In the genomic region with DNA sequence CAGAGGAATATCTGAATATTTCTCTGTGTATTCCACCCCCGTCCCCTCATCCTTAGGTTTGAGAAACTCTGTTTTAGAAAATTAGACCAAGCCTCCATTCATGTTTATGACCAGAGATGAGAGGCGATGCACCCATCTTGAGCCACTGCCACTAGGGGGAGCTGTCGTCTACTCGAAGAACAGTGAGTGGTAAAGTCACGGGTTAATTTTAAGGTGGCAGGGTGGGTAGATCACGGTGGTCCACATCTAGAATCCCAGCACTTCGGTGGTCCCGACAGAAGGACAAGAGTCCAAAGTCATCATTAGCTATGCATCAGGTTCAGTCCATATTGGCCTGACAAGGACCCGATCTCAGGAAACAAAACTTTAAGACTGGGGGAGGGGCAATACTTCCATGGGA, we compare ENCODE assay signal across 8 mouse cellular contexts. TPM values are rescaled to one million over a fixed set of nuclear protein-coding genes. Genes with fewer than 3 reads are reported as not detected.
DNase-seq lines count a peak whose midpoint lies in the region; ATAC-seq and TF ChIP-seq lines count a peak whose summit lies in the region.
"Had no signal": no experiment of that assay in that cellular context is flagged by ENCODE, and none has a peak within 500 bp of the region (broad histone marks: within the 10 kb centered on the region; RNA-seq: fewer than 3 reads in every experiment).

No protein-coding gene starts in this region.

- 13% methylated on average over 9 of the region's 9 CpGs for WGBS in forebrain, postnatal 0 days
- 13% methylated on average over 9 of the region's 9 CpGs for WGBS in lung, embryonic 16.5 days

- no peak overlapping the region for H3K4me3 ChIP-seq in ES-Bruce4 (ENCODE audit: low read depth, low read length)
- no peak overlapping the region for H3K4me3 ChIP-seq in forebrain, postnatal 0 days (ENCODE audit: low read depth, low read length)
- no peak overlapping the region for H3K4me3 ChIP-seq in lung, embryonic 16.5 days (ENCODE audit: low read length)
- H3K4me3 ChIP-seq: heart, embryonic 15.5 days had no signal

- ATAC-seq in forebrain, postnatal 0 days, result no peak
- ATAC-seq in lung, embryonic 16.5 days (ENCODE audit: low read depth), result 0 out of 2 replicates have a peak, but pooled peaks have one; percentile 26

- no peak overlapping the region for H3K27ac ChIP-seq in ES-Bruce4 (ENCODE audit: insufficient read depth, low read length)
- no peak overlapping the region for H3K27ac ChIP-seq in forebrain, postnatal 0 days (ENCODE audit: low read depth, low read length)
- H3K27ac ChIP-seq in lung, embryonic 16.5 days (ENCODE audit: low read length), result no peak overlapping the region
- H3K27ac ChIP-seq: heart, embryonic 15.5 days had no signal

- no peak overlapping the region for H3K4me2 ChIP-seq in forebrain, postnatal 0 days (ENCODE audit: low read depth)
- no peak overlapping the region for H3K4me2 ChIP-seq in lung, embryonic 16.5 days (ENCODE audit: low read depth, low read length)
- H3K4me2 ChIP-seq: heart, embryonic 15.5 days had no signal

- H3K36me3 ChIP-seq in ES-Bruce4 (ENCODE audit: control insufficient read depth, insufficient read depth, low read length, poor library complexity, severe bottlenecking), result no peaks in the 10 kb centered on the region
- H3K36me3 ChIP-seq in forebrain, postnatal 0 days (ENCODE audit: insufficient read depth), result no peaks in the 10 kb centered on the region
- no peaks in the 10 kb centered on the region for H3K36me3 ChIP-seq in lung, embryonic 16.5 days (ENCODE audit: control insufficient read depth, insufficient read depth, low read length)
- H3K36me3 ChIP-seq: heart, embryonic 15.5 days had no signal

- DNase-seq in A20 (ENCODE audit: low read depth, low spot score), result peak; percentile 62
- peak; percentile 53 to 71 for DNase-seq in cerebellum, adult 18-20 months
- DNase-seq in forebrain, postnatal 0 days, result peak; percentile 43
- peak; percentile 63 for DNase-seq in kidney, postnatal 14 days
- DNase-seq in right cerebral cortex, postnatal 25 days, result peak; percentile 43

- H3K9ac ChIP-seq in ES-Bruce4 (ENCODE audit: low read depth, poor library complexity, severe bottlenecking), result no peak overlapping the region
- H3K9ac ChIP-seq in forebrain, postnatal 0 days, result no peak overlapping the region
- no peak overlapping the region for H3K9ac ChIP-seq in lung, embryonic 16.5 days (ENCODE audit: low read length)
- H3K9ac ChIP-seq: heart, embryonic 15.5 days had no signal

- no peak for TF ChIP-seq EP300 in ES-Bruce4 (IDR thresholded peaks at IDR 0.05; ENCODE audit: insufficient read depth, low read depth, low read length)

- no peaks in the 10 kb centered on the region for H3K9me3 ChIP-seq in ES-Bruce4 (replicated peaks; ENCODE audit: control insufficient read depth, insufficient read depth, low read length, poor library complexity, severe bottlenecking)
- H3K9me3 ChIP-seq in forebrain, postnatal 0 days (ENCODE audit: low read length), result no peaks in the 10 kb centered on the region
- H3K9me3 ChIP-seq in lung, embryonic 16.5 days (ENCODE audit: control insufficient read depth, low read length), result no peaks in the 10 kb centered on the region
- H3K9me3 ChIP-seq: heart, embryonic 15.5 days had no signal

- TF ChIP-seq POLR2A in ES-Bruce4 (IDR thresholded peaks at IDR 0.05; ENCODE audit: insufficient read depth, low read length), result no peak

- no peaks in the 10 kb centered on the region for H3K4me1 ChIP-seq in ES-Bruce4 (ENCODE audit: control insufficient read depth, insufficient read depth, low read length)
- no peaks in the 10 kb centered on the region for H3K4me1 ChIP-seq in forebrain, postnatal 0 days (ENCODE audit: insufficient read depth)
- no peaks in the 10 kb centered on the region for H3K4me1 ChIP-seq in lung, embryonic 16.5 days (replicated peaks; ENCODE audit: control insufficient read depth, insufficient read depth, low read length)
- H3K4me1 ChIP-seq: heart, embryonic 15.5 days had no signal

- TF ChIP-seq CTCF in ES-Bruce4 (IDR thresholded peaks at IDR 0.05; ENCODE audit: low read depth, low read length), result peak; percentile 89
- TF ChIP-seq CTCF in forebrain, postnatal 0 days (IDR thresholded peaks at IDR 0.05; ENCODE audit: low read depth), result peak; percentile 75

- H3K27me3 ChIP-seq in ES-Bruce4 (ENCODE audit: control insufficient read depth, insufficient read depth, low read length, poor library complexity, severe bottlenecking), result no peaks in the 10 kb centered on the region
- no peaks in the 10 kb centered on the region for H3K27me3 ChIP-seq in forebrain, postnatal 0 days (ENCODE audit: insufficient read depth, low read length)
- H3K27me3 ChIP-seq in lung, embryonic 16.5 days (ENCODE audit: control insufficient read depth, insufficient read depth, low read depth, low read length), result no peaks in the 10 kb centered on the region; the same call in 1 of the 2 replicates

RNA-seq across cellular contexts. Expression of a gene that starts 17.2 kb away (rescaled TPM):
- polyA plus RNA-seq in ES-Bruce4 (2011; ENCODE audit: insufficient read depth, insufficient read length, low read depth, missing spikeins), result not detected in 2 replicates
- total RNA-seq in forebrain, postnatal 0 days (2014; rRNA removed), result not detected in 2 replicates
- polyA plus RNA-seq in forebrain, postnatal 0 days (2015; fragmentation: Nextera tagmentation; extraction: Ambion mirVana), result 0.06 TPM in 1 of 2 replicates, not detected in the other
- polyA plus RNA-seq in lung, embryonic 16.5 days (2015; fragmentation: Nextera tagmentation; extraction: Ambion mirVana), result 0.13 TPM in 1 of 2 replicates, not detected in the other
- polyA plus RNA-seq: heart, embryonic 15.5 days had no signal

RNA-seq across cellular contexts. Expression of a gene that starts 25.2 kb away (rescaled TPM):
- polyA plus RNA-seq in ES-Bruce4 (2011; ENCODE audit: insufficient read depth, insufficient read length, low read depth, missing spikeins), result 0.41 TPM in 1 of 2 replicates, not detected in the other
- total RNA-seq in forebrain, postnatal 0 days (2014; rRNA removed), result 0.19 TPM in 1 of 2 replicates, not detected in the other
- polyA plus RNA-seq in forebrain, postnatal 0 days (2015; fragmentation: Nextera tagmentation; extraction: Ambion mirVana), result 0.12 TPM in 1 of 2 replicates, not detected in the other
- not detected in 2 replicates for polyA plus RNA-seq in lung, embryonic 16.5 days (2015; fragmentation: Nextera tagmentation; extraction: Ambion mirVana)
- polyA plus RNA-seq: heart, embryonic 15.5 days had no signal

RNA-seq across cellular contexts. Expression of a gene that starts 27.6 kb away (rescaled TPM):
- 0.88 and 2.5 TPM in 2 replicates for polyA plus RNA-seq in ES-Bruce4 (2011; ENCODE audit: insufficient read depth, insufficient read length, low read depth, missing spikeins)
- 1.8 and 2.5 TPM in 2 replicates for total RNA-seq in forebrain, postnatal 0 days (2014; rRNA removed)
- polyA plus RNA-seq in forebrain, postnatal 0 days (2015; fragmentation: Nextera tagmentation; extraction: Ambion mirVana), result 1.1 and 2.4 TPM in 2 replicates
- 0.65 and 1.7 TPM in 2 replicates for polyA plus RNA-seq in lung, embryonic 16.5 days (2015; fragmentation: Nextera tagmentation; extraction: Ambion mirVana)

RNA-seq across cellular contexts. Expression of a gene that starts 36.5 kb away (rescaled TPM):
- polyA plus RNA-seq in ES-Bruce4 (2011; ENCODE audit: insufficient read depth, insufficient read length, low read depth, missing spikeins), result 67.3 and 68.8 TPM in 2 replicates
- 72.3 and 82.2 TPM in 2 replicates for total RNA-seq in forebrain, postnatal 0 days (2014; rRNA removed)
- polyA plus RNA-seq in forebrain, postnatal 0 days (2015; fragmentation: Nextera tagmentation; extraction: Ambion mirVana), result 157 and 183 TPM in 2 replicates
- 104 and 117 TPM in 2 replicates for polyA plus RNA-seq in lung, embryonic 16.5 days (2015; fragmentation: Nextera tagmentation; extraction: Ambion mirVana)

RNA-seq across cellular contexts. Expression of a gene that starts 43.3 kb away (rescaled TPM):
- 71.7 and 79.6 TPM in 2 replicates for polyA plus RNA-seq in ES-Bruce4 (2011; ENCODE audit: insufficient read depth, insufficient read length, low read depth, missing spikeins)
- total RNA-seq in forebrain, postnatal 0 days (2014; rRNA removed), result 28.6 and 35.0 TPM in 2 replicates
- 48.8 and 56.5 TPM in 2 replicates for polyA plus RNA-seq in forebrain, postnatal 0 days (2015; fragmentation: Nextera tagmentation; extraction: Ambion mirVana)
- polyA plus RNA-seq in lung, embryonic 16.5 days (2015; fragmentation: Nextera tagmentation; extraction: Ambion mirVana), result 93.7 and 96.4 TPM in 2 replicates
